Mouse (Mus musculus) erythroblast, embryonic 14.5 days (primary cell): ENCODE measurements around the gene Hesx1.

ENCODE experiments used
- GATA1 ChIP-seq: IDR thresholded peaks from 2 replicates; pipeline ENCODE4 v1.6.1; 2012; ENCODE audit warnings: low read length, inconsistent platforms, mixed read lengths
- TAL1 ChIP-seq: IDR thresholded peaks from 3 replicates; pipeline ENCODE4 v1.6.1; 2012; ENCODE audit warnings: low read length, inconsistent platforms, mixed read lengths

- TF ChIP-seq GATA1 (no peak), TAL1 (no peak)
Observed at GRCm38 (mm10) chr14:26988694-26989093, 5.5 kb upstream of the Hesx1 start.
